Mouse (Mus musculus) megakaryocyte progenitor cell, adult 5-6 weeks (primary cell): Measurements from ENCODE around the gene Prkar1b. TPM values are rescaled to one million over a fixed set of nuclear protein-coding genes. Genes with fewer than 3 reads are reported as not detected.

Experiments used
- ATAC-seq: replicated peaks from 2 replicates; pipeline ENCODE4 v1.8.0; 2016; ENCODE audit warnings: mild to moderate bottlenecking, moderate TSS enrichment, inconsistent platforms; ENCODE audit not compliant: poor library complexity
- total RNA-seq, 2 experiments: library from RNA; stranded (forward) in 1 of 2; stranded (reverse) in 1 of 2; fragments of 157-497, 149-512 nt in 1 of 2; fragments of 200-1000 nt in 1 of 2; gene quantifications; 2 replicates each; pipeline versions ENCODE4 v1.2.3 to v1.2.4; 2015 to 2017

The Prkar1b gene
- total RNA-seq (2015): 0.81 and 2.6 TPM in 2 replicates
- 0.21 and 0.64 TPM in 2 replicates for total RNA-seq (2017)

DNA sequence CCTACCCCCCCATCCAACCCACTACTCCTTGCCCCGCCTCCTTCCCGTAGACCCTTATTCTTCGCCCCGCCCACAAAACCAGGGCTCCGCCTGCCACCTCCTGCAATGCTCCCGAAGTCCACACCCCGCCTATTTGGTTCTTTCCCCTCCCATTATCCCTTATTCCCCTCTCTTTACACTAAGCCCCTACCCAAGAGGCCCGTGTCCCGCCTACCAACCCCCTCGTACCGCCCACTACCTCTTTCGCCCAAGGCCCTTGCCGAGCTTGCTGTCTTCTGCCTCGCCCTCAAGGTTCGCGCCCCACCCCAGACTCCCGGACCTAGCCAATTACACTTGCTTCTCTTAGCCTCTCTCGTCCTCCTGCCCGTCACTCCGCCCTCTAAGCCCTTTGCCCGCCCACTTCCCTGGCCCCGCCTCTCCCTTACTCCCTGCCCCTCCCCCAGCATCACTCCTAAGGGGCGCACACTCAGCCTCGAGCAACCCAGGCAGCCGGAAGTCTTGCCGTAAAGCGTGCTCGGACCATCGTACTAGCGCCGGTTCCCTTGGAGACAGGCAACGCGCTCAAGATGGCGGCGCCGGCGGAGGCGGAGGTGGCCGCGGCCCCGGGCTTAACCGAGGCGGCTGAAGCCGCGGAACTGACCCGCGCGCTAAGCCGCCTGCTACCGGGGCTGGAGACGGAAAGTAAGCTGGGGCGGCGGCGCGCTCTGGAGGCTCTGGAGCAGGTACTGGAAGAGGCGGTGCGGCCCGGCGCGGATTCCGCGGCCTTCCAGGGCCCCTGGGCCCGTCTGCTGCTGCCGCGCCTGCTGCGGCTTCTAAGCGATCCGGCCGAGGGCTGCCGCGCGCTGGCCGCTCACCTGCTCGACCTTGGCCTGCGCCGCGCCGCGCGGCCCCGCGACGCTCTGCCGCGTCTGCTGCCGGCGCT is at the start of gene Prkar1b, which contains the start of gene Dnaaf5:
Gene Prkar1b (minus strand): TSS at position 321 of the 922 bp plus-strand sequence.
Gene Dnaaf5 (plus strand): TSS at position 543 of the 922 bp plus-strand sequence.
- peak; percentile 92 for ATAC-seq

- ATAC-seq: no peak
Measured at GRCm38 (mm10) chr5:139199636-139199994, 49.8 kb upstream of the Prkar1b start.

DNA sequence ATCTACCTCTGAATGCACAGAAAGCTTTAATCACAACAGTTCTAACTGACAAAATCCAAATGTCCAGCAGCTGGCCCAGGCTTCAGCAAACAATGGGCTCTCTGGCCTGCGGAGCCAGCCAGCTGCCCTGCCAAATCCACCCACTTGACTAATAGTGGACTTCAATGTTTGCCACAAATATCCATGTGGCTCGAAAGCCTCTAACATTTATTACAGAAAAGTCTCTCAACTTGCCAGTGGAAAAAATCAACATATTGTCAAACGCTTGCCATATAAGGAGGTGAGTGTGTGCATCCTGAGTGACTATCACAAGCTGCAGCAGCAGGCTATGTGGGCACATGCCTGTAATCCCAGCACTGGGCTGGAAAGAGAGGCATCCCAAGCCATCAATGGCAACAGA is 49.0 kb upstream of the Prkar1b start:
- ATAC-seq: no peak

- ATAC-seq: no peak
Measured at GRCm38 (mm10) chr5:139190958-139191357, 41.2 kb upstream of the Prkar1b start.

DNA sequence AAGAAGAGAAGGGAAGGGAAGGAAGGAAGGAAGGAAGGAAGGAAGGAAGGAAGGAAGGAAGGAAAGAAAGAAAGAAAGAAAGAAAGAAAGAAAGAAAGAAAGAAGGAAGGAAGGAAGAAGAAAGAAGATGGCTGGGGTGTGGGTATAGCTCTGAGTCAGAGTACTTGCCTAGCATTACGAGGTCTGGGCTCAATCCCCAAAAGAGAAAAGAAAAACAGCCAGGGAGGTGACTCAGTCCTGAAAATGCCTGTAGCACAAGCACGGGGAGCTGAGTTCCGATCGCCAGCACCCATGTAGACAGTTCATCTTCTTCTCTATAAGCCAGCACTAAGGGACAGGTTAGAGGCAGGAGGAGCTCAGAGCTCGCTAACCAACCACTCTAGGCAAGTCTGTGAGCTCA is 39.9 kb upstream of the Prkar1b start:
- no peak for ATAC-seq

GRCm38 (mm10) chr5:139184897-139185296 is 35.1 kb upstream of the Prkar1b start:
- no peak for ATAC-seq

- no peak for ATAC-seq
Measured at GRCm38 (mm10) chr5:139183601-139184000, 33.8 kb upstream of the Prkar1b start.

- ATAC-seq: no peak
Measured at GRCm38 (mm10) chr5:139183131-139183530, 33.3 kb upstream of the Prkar1b start.

DNA sequence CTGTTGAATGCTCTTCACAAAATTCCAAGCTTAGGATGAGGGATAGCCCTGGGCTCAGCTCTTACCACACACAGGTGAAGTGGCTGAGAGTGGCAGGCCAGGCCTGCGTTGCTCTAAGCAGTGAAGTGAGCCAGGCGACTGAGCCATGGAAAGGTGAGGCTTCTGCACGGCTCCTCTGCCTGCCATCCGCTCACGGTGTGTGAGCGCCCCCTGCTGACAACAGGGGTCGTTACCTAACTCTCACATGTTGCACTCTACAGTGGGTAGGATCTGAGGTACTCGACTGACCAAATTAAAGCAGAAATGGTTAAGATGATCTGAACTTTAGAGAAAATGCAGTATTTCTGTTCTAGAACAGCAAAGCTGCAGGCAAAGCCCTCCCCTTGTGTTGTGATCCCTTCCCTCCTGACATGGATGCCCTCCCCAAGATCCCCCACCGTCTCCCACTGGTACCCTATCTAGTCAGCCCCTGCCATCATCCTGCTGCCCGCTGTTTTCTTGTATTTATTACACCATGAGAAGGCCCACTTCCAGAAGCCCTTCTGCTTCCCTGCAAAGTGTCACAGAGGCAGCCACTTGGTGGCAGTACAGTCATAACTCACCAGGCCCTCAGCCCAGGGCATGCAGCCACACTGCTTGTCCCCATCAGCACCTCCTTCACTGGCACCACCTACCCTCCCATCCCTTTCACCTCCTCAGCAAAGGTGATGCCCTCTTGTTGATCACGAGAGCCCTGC is 29.3 kb upstream of the Prkar1b start:
- ATAC-seq: peak; percentile 96

DNA sequence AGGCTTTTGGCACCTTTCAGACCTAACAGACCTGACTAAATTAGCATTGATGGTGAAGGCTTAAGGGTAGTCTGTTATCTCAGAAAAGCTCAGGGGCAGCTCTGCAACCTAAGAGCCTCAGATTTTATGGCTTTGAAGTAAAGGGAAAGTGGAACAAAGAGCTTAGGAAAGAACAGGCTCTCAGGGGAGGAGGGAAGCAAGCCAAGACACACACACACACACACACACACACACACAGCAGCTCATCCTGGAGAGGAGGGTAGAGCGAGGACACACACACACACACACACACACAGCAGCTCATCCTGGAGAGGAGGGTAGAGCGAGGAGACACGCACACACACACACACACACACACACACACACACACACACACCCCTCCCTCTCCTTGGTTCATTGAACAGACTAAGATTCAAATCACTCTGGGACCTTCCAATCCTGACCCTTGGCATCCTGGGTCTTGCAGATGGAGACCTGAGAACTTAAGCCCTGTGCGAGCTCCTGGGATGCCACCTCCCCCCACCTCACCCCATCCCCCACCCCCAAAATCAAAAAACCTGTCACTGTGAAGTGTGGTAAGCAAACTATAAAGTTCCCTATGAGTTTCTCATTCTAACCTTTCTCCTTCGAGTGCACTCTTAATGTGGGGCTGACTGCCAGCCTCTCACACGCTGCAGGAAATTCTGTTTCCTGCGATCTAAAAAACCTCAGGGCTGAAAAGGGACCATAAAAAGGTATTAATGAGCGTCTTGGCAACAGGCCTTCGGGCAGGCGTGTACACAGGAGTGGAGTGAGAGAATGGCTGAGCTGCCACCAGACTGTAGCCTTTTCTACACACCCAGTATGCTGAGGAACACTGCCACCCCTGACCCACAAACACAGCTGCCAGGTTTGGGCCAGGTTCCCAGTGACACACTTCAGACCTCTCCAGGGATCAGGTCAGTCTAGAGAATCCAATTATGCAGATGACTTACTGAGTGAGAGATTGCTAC is 25.1 kb upstream of the Prkar1b start:
- no peak for ATAC-seq

- no peak for ATAC-seq
Measured at GRCm38 (mm10) chr5:139174141-139174540, 24.3 kb upstream of the Prkar1b start.

- peak; percentile 58 for ATAC-seq
Measured at GRCm38 (mm10) chr5:139171929-139172328, 22.1 kb upstream of the Prkar1b start.

GRCm38 (mm10) chr5:139167548-139167947 is 17.7 kb upstream of the Prkar1b start:
- ATAC-seq: no peak

GRCm38 (mm10) chr5:139166781-139167361 is 17.1 kb upstream of the Prkar1b start:
- peak; percentile 74 for ATAC-seq

DNA sequence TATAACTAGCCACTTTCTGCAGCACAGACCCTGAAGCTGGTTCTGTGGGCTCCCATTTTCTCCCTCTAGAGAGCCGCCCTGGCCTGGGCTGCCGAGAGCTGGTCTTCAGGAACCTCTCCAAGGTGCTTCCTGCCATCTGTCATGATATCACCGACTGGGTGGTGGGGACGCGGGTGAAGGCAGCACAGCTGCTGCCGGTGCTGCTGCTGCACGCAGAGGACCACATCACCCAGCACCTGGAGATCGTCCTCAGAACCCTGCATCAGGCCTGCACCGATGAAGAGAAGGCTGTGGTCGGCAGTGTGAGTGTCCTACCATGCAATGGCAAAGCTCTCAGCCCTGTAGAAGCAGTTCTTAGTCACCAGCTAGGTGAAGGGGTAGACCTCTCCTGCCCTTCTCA is 11.8 kb upstream of the Prkar1b start:
- ATAC-seq: peak; percentile 65

GRCm38 (mm10) chr5:139160899-139161298 is 11.1 kb upstream of the Prkar1b start:
- ATAC-seq: no peak

DNA sequence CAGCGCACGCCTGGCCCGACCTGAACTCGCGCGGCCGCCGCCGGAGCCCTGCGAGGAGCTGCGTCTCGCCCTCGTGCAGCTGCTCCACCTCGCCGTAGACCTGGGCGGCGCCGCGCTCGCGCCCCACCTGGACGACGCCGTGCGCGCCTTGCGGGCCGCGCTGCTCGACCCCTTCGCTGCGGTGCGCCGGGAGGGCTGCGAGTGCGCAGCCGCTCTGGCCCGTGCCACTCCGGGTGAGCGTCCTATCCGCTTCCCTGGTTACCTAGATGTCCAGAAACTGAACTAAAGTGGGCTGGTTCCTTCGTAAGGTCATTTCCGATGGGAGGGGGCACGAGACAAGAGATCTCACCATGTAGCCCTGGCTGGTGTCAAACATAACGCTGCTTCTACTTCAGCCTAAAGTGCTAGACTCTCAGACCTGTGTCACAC is 816 bp upstream of the Prkar1b start:
- no peak; the same call in 1 of the 2 replicates for ATAC-seq

DNA sequence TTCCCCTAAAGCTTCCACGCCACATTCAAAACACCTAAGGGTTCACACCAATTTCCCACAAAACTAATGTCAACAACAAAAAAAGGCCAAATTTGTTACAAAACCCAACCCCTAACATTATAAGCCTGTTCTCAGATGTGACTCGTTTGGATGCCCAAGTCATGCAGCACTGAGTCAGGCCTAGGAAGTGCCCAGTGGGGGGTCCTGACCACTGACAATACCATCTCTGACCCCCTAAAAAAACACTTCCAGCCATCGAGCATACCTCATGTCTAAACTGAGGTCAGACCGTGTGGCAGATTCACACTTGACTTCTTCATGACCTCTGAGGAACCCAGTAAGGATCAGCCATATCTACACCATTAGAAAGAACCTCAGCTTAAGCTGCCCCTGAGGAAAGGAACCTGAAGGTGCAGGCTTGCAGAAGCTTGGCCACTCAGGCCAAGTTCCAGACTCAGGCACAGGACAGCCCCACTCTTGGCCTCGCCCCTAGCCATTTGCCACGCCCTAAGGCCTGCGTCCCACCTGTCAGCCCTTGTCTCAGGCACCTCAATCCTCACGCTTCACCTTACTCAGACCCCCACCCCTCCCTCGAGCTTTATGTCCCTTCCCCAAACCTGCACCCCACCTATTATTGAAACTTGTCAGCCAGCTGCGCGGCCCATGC is 662 bp downstream of the Prkar1b start:
- peak; percentile 18 for ATAC-seq
